In genomic region chr6:73889144-73889795, GRCm38 (mm10) we compare ENCODE assay signal across 14 mouse cellular contexts.
"Had no signal": no experiment of that assay in that cellular context is flagged by ENCODE, and none has a peak within 500 bp of the region (broad histone marks: within the 10 kb centered on the region; RNA-seq: fewer than 3 reads in every experiment).

No protein-coding gene starts in this region.

- H3K27me3 ChIP-seq: liver, embryonic 15.5 days had no signal

- DNase-seq: kidney, adult 11 months; kidney, postnatal 14 days; lung, adult 2 months; lung, postnatal 4 days; midbrain, embryonic 14.5 days; retina, postnatal 1 day; right cerebral cortex, postnatal 4 days; spleen, adult 18-20 months; thymus, adult 18-20 months; thymus, postnatal 14 days had no signal

- ATAC-seq: lung, postnatal 0 days had no signal

- H3K4me2 ChIP-seq: liver, embryonic 11.5 days; liver, embryonic 15.5 days had no signal

- H3K27ac ChIP-seq: limb, embryonic 10.5 days; liver, embryonic 15.5 days had no signal

- H3K4me1 ChIP-seq: limb, embryonic 10.5 days; liver, embryonic 15.5 days had no signal

- H3K9me3 ChIP-seq: limb, embryonic 10.5 days; liver, embryonic 15.5 days had no signal

- H3K4me3 ChIP-seq: limb, embryonic 10.5 days; liver, embryonic 15.5 days had no signal

- H3K9ac ChIP-seq: liver, embryonic 15.5 days had no signal

- H3K36me3 ChIP-seq: limb, embryonic 10.5 days; liver, embryonic 15.5 days had no signal
